Mouse (Mus musculus) gastrocnemius, postnatal 36 days (tissue): Measurements from ENCODE around the gene Ccne1. TPM values are rescaled to one million over a fixed set of nuclear protein-coding genes. Genes with fewer than 3 reads are reported as not detected.

Experiments
- DNase-seq, 2 experiments: peaks; one replicate each; pipeline ENCODE4 v3.0.0; 2022
- intact Hi-C: fragments of 180-260 bp; cut with DNase I; formaldehyde crosslinking; loops from one replicate; pipeline ENCODE4 v1.15.1; 2025
- total RNA-seq, 2 experiments: library from RNA; stranded (reverse); gene quantifications; 2 replicates each; pipeline ENCODE4 v1.2.3; 2021

Gene Ccne1
- total RNA-seq, 2 experiments from 2014 or later = 0.49 to 1.5 TPM

DNA sequence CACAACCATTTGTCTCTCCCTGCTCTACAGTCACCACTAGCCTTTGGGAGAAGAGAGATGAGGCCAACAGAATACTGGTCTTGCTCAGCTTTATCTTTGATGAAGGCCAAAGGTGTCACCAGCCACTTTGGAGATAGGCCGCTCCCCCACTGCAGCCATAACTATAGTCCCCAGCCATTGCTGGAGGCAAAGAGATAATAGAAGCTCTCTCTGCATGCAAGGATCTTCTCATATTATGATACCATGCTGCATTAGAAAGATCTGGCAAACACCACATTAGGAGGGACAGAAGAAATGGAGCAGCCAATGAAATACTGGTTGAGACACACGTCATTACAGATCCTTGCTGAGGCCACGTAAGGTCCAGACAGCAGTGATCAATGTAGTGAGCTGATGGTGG, 2.0 kb downstream of the Ccne1 start:
- intact Hi-C loops = loop anchor here (2.0 kb wide), 1 partner anchor 19 kb away; no protein-coding TSS in a partner anchor

DNA sequence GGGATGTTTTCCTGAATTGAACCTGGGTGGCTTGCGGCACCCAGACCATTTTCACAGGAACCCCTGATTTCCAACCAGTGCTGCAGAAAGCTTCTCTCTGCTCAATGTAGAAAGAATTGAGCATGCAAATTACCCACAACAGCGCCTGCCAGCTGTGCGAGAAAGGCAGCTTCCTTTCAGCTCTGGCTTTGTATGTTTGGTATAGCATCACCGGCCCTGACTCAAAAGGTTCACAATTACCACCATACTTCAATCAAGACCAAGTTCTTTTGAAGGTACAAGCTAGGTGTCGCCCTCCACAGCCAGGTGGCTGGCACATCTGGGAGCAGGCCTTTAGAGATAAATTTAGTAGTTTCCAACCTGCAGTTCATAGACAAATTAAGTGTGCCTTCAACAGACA, 3.2 kb downstream of the Ccne1 start:
- intact Hi-C loops = loop anchor here (2.0 kb wide), 1 partner anchor 17 kb away; no protein-coding TSS in a partner anchor
- no peak for DNase-seq

More for the DNA sequence above, 2.0 kb downstream of the Ccne1 start:
- DNase-seq = no peak

GRCm38 (mm10) chr7:38094353-38094752, 13.0 kb downstream of the Ccne1 start:
- intact Hi-C loops = no loop called here
- no peak for DNase-seq

DNA sequence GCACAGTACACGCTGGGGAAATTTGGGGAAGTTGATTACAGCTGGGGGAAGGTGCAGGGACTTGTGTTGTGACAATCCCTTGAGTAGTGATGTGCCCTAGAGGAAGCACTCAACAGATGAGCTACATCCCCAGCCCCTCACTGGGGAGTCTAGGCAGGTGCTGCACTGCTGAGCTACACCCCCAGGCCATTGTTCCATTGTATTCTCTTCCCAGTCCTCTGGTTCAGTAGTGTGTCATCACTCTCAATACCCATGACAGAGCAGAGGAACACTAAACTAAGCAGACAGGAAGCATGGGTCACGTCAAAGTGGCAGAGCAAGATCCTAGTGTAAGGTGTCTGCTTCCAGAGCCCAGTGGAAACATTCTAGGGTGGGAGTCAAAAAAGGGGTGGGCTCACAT, 14.2 kb downstream of the Ccne1 start:
- no peak for DNase-seq
- intact Hi-C loops = no loop called here

DNA sequence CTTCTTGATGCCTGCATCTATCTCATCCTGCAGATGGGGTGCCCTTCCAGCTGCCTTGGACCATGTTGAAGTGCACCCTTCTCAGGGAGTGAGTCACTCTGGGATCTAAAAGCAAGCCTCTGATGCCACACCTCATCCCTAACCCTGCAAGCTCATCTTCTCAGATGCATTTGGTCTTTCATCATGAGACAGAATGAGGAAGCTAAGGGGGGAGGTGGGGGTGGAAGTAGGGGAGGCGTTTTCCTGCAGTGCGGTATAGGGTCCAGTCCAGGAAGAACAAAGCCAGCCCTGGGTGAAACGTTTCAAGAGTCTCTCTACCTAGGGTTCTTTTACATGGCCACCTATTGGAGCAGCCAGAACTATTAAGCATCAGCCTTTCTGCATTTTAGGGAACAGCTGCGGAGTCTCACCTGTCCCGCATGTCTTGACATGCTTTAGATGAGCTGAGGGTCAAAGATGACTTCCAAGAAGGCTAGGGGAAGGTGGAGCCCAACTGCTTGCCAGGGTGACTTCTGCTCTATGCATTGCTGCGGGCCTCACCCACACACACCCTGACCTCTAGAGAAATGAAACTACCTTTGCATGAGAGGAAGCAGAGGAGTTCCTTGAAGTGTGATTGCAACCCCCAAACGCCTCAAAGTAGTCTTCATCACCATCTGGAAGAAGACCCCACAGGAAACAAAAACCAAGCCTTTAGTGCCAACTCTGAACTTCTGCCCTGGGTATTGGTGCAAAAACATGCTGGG, 17.2 kb downstream of the Ccne1 start:
- no peak for DNase-seq
- intact Hi-C loops = no loop called here

GRCm38 (mm10) chr7:38088456-38088855, 18.9 kb downstream of the Ccne1 start:
- intact Hi-C loops = no loop called here

GRCm38 (mm10) chr7:38087856-38088255, 19.5 kb downstream of the Ccne1 start:
- intact Hi-C loops = loop anchor here (2.0 kb wide), 1 partner anchor 17 kb away; no protein-coding TSS in a partner anchor

More at GRCm38 (mm10) chr7:38088456-38088855, 18.9 kb downstream of the Ccne1 start:
- DNase-seq = no peak

GRCm38 (mm10) chr7:38086401-38086800, 20.9 kb downstream of the Ccne1 start:
- DNase-seq = no peak
- intact Hi-C loops = loop anchor here (2.0 kb wide), 1 partner anchor 18 kb away; no protein-coding TSS in a partner anchor

More at GRCm38 (mm10) chr7:38087856-38088255, 19.5 kb downstream of the Ccne1 start:
- DNase-seq = no peak

- intact Hi-C loops = loop anchor here (2.0 kb wide), 1 partner anchor 19 kb away; no protein-coding TSS in a partner anchor
- DNase-seq = peak; percentile 43
Measured at GRCm38 (mm10) chr7:38085573-38086211, 21.6 kb downstream of the Ccne1 start.

DNA sequence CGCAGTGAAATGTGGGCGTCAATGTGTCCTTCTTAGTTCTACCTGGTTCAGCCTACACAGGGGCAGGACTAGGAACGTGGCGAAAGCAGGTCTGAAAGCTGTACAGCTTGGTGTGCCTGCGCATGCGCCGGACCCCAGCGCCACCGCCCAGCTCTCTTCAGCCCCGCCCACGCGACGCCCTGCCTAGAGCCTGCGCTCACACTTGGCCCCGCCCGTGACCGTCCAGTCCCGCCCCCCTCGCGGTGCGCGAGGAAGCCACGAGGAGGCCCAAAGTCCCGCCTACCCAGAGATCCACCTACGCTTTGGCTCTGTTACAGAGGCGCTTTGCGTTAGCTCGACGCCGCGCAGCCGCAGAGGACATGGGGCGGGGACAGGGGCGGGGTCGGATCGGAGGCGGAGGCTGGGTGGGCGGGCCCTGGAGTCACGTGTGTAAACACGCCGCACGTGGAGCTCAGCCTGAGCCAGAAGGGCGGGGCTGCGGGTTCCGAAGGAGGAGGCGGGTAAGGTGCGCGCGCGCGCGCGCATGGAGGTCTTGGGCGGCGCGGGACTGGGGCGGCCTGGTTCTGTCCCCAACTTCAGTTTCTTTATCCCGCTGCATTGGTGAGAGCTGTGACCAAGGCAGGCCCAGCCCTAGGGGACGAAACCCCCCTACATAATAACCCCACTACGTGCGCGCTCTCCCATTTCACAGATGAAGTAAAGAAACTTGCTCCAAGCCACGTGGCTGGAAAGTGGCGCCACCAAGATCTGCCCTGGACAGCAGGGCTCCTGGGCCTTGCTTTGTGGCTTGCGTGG, 22.4 kb downstream of the Ccne1 start:
- DNase-seq = peak; percentile 98 to 100
- intact Hi-C loops = no loop called here

GRCm38 (mm10) chr7:38082971-38083370, 24.4 kb downstream of the Ccne1 start:
- no peak for DNase-seq
- intact Hi-C loops = no loop called here

- intact Hi-C loops = no loop called here
- no peak for DNase-seq
Measured at GRCm38 (mm10) chr7:38077189-38077588, 30.1 kb downstream of the Ccne1 start.

DNA sequence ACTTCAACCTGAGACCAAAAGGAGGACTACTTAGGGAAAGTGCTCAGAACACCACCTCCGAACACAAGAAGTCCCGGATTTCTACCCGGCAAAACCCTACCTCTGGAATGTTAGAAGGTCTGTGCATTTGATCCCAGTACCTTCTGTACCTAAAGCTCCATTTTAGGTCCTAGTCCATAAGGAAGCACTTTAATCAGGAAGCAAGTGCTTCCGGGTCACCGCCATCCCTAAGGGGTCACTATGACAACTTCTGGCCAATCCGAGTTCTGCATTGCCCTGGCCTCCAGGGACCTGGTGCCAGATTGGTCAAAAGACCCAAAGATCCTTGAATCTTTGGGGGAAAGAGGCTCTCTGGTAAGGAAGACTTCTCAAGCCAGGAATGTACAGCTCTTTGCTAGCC, 31.8 kb downstream of the Ccne1 start:
- DNase-seq = no peak
- intact Hi-C loops = no loop called here

- no peak for DNase-seq
- intact Hi-C loops = no loop called here
Measured at GRCm38 (mm10) chr7:38074920-38075319, 32.4 kb downstream of the Ccne1 start.

GRCm38 (mm10) chr7:38074514-38074913, 32.8 kb downstream of the Ccne1 start:
- intact Hi-C loops = no loop called here

DNA sequence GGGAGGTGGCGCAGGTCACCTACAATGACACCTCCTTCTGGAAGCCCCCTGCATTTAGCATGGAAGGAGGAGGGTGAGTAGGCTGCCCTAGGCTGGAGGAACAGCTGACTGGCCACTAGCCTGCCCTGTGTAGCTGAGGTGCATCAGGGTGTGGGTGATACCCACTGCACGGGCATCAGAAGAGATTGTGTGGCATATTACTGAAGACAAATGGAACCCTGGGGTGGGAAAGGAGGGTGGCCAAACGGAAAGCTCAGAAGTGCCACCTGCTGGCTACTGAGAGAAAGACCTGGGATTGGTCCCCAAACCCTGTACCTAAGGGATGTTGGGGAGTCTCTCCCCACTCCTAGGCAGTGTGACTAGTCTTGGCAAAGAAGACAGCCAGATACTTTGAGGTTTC, 33.6 kb downstream of the Ccne1 start:
- intact Hi-C loops = no loop called here
- DNase-seq = no peak

More at GRCm38 (mm10) chr7:38074514-38074913, 32.8 kb downstream of the Ccne1 start:
- no peak for DNase-seq

GRCm38 (mm10) chr7:38071065-38071464, 36.3 kb downstream of the Ccne1 start:
- intact Hi-C loops = no loop called here

GRCm38 (mm10) chr7:38070663-38071062, 36.7 kb downstream of the Ccne1 start:
- no peak for DNase-seq
- intact Hi-C loops = no loop called here

More at GRCm38 (mm10) chr7:38071065-38071464, 36.3 kb downstream of the Ccne1 start:
- no peak for DNase-seq

- intact Hi-C loops = no loop called here
- no peak for DNase-seq
Measured at GRCm38 (mm10) chr7:38064431-38064830, 42.9 kb downstream of the Ccne1 start.
